Mouse (Mus musculus) hindbrain, embryonic 14.5 days (tissue): ENCODE data around the gene Ccdc130. TPM values are rescaled to one million over a fixed set of nuclear protein-coding genes. Genes with fewer than 3 reads are reported as not detected.
"Not testable (repeated sequence)": the region's sequence is repeated elsewhere in the genome, so short reads cannot be mapped to it uniquely, and the experiment has no call there.

Source experiments
- ATAC-seq: fragments of 200-750 bp; cut with Nextera tagmentation; 2 replicates; pipeline ENCODE4 v1.8.0; 2017; ENCODE audit warnings: moderate number of reproducible peaks, mild to moderate bottlenecking, moderate TSS enrichment, moderate library complexity; ENCODE audit not compliant: low FRiP score
- DNase-seq: peaks from one replicate; pipeline ENCODE4 v3.0.0-alpha.2; 2015; ENCODE audit warnings: low spot score
- H3K27ac ChIP-seq: fragments of 300-500 bp; sonication (generic); 2 replicates; pipeline ENCODE4 v1.5.1; 2014; ENCODE audit warnings: mild to moderate bottlenecking, moderate library complexity
- H3K27me3 ChIP-seq: fragments of 300-500 bp; sonication (generic); 2 replicates; pipeline ENCODE4 v1.6.1; 2014; ENCODE audit warnings: mild to moderate bottlenecking, low read length, mixed read lengths; ENCODE audit not compliant: control insufficient read depth, insufficient read depth
- H3K36me3 ChIP-seq: fragments of 300-500 bp; sonication (generic); replicated peaks from 2 replicates; pipeline ENCODE4 v1.6.1; 2014; ENCODE audit not compliant: control insufficient read depth, insufficient read depth
- H3K4me1 ChIP-seq: fragments of 300-500 bp; sonication (generic); replicated peaks from 2 replicates; pipeline ENCODE4 v1.6.1; 2014; ENCODE audit warnings: antibody characterized with exemption, low read length, mixed read lengths; ENCODE audit not compliant: control insufficient read depth, insufficient read depth
- H3K4me2 ChIP-seq: fragments of 300-500 bp; sonication (generic); replicated peaks from 2 replicates; pipeline ENCODE4 v1.6.1; 2014; ENCODE audit warnings: mild to moderate bottlenecking, moderate library complexity
- H3K4me3 ChIP-seq: fragments of 300-500 bp; sonication (generic); replicated peaks from 2 replicates; pipeline ENCODE4 v1.5.1; 2014; ENCODE audit warnings: mild to moderate bottlenecking, low read length
- H3K9ac ChIP-seq: fragments of 300-500 bp; sonication (generic); 2 replicates; pipeline ENCODE4 v1.6.1; 2014
- H3K9me3 ChIP-seq: fragments of 300-500 bp; sonication (generic); 2 replicates; pipeline ENCODE4 v1.6.1; 2016; ENCODE audit warnings: low read length; ENCODE audit not compliant: control insufficient read depth
- WGBS: fragments of 180-500 bp; shearing (Covaris S2); extraction: QIAGEN DNeasy Blood & Tissue Kit; methylation state at CpG from one replicate; pipeline ENCODE4 v1.1.7; 2014; 5-methylcytosine and 5-hydroxymethylcytosine counted together
- polyA plus RNA-seq: library from polyadenylated mRNA; unstranded; fragments of >200 nt; fragmentation: Nextera tagmentation; extraction: Ambion mirVana; gene quantifications from 2 replicates; pipeline ENCODE4 v1.2.1, GENCODE M21; 2014

The Ccdc130 gene
- 22.7 and 27.1 TPM in 2 replicates for polyA plus RNA-seq

GRCm38 (mm10) chr8:84269950-84270773 lies at the start of gene Ccdc130:
Ccdc130 (minus strand) TSS chr8:84270380.
- Histone ChIP-seq H3K27ac (peak within 1 kb of the TSS; percentile 88), H3K4me1 (peaks cover 10% of the 10 kb centered on the region), H3K9me3 (no peaks in the 10 kb centered on the region), H3K27me3 (no peaks in the 10 kb centered on the region), H3K4me3 (peak within 1 kb of the TSS; percentile 87), H3K9ac (peak within 1 kb of the TSS; percentile 93), H3K4me2 (peak within 1 kb of the TSS; percentile 94), H3K36me3 (peaks cover 23% of the 10 kb centered on the region)
- under 1% methylated on average over 44 of the region's 44 CpGs for WGBS
- DNase-seq (peak; percentile 100), ATAC-seq (peak; percentile 99)

DNA sequence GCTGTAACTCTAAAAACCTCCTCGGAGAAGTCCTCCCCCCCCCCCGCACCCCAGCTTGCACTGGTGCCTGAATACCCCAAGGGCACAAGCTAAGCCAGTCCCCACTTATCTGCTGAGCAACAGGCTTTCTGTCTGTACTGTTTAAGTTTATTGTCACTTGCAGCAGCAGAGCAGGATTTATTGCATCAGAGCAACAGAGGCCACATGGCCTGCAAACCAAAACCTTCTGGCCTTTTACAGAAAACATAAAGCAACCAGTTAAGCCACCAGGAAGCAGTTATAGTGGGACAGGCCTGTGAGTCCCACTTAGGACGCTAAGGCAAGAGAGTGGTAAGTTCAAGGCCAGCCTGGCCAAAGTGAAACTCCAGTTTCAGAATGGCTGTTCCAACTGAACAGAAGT lies 38.2 kb upstream of the Ccdc130 start:
- Histone ChIP-seq H3K27ac (no peak overlapping the region), H3K4me1 (no peaks in the 10 kb centered on the region), H3K9me3 (no peaks in the 10 kb centered on the region), H3K4me2 (no peak overlapping the region), H3K9ac (no peak overlapping the region), H3K27me3 (no peaks in the 10 kb centered on the region), H3K4me3 (no peak overlapping the region), H3K36me3 (no peaks in the 10 kb centered on the region)
- ATAC-seq = no peak
- DNase-seq = no peak
- WGBS = 79% methylated on average over 3 of the region's 3 CpGs

GRCm38 (mm10) chr8:84303951-84304350 lies 33.8 kb upstream of the Ccdc130 start:
- H3K27ac ChIP-seq = no peak overlapping the region
- no peak overlapping the region for H3K9ac ChIP-seq
- H3K4me1 ChIP-seq = no peaks in the 10 kb centered on the region
- DNase-seq = no peak
- no peaks in the 10 kb centered on the region for H3K36me3 ChIP-seq
- H3K9me3 ChIP-seq = no peaks in the 10 kb centered on the region
- no peak for ATAC-seq
- no peaks in the 10 kb centered on the region for H3K27me3 ChIP-seq
- WGBS = 94% methylated on average over 2 of the region's 2 CpGs
- H3K4me3 ChIP-seq = no peak overlapping the region
- no peak overlapping the region for H3K4me2 ChIP-seq

- no peak for ATAC-seq
- Histone ChIP-seq H3K4me1 (no peaks in the 10 kb centered on the region), H3K4me3 (no peak overlapping the region), H3K27ac (no peak overlapping the region), H3K4me2 (no peak overlapping the region), H3K27me3 (no peaks in the 10 kb centered on the region), H3K9me3 (no peaks in the 10 kb centered on the region), H3K36me3 (no peaks in the 10 kb centered on the region), H3K9ac (no peak overlapping the region)
- WGBS = 60% methylated on average over 5 of the region's 5 CpGs
- DNase-seq = no peak
These were observed 27.0 kb upstream of the Ccdc130 start for GRCm38 (mm10) chr8:84297029-84297785.

DNA sequence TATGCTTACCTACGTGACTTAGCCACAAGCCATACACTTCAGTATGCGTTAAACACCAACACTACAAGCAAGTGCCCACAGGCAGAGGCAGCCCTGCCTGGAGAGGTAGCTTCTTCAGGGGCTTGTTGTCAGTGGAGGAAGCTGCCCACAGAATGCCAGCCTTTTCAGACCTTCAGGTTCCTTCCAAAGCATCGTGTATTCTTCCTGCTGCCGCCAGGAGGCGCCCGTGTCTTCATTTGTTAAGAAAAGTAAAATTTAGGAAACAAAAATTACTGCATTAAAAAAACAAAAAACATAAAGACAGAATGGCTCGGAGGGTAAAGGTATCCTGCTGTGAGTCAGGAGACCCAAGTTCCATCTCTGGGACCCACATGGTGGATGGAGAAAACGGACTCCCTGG lies 21.5 kb upstream of the Ccdc130 start:
- H3K27ac ChIP-seq = no peak overlapping the region
- no peak overlapping the region for H3K4me3 ChIP-seq
- no peaks in the 10 kb centered on the region for H3K9me3 ChIP-seq
- DNase-seq (peak; percentile 80), ATAC-seq (no peak)
- no peak overlapping the region for H3K4me2 ChIP-seq
- no peaks in the 10 kb centered on the region for H3K4me1 ChIP-seq
- 26% methylated on average over 8 of the region's 8 CpGs for WGBS
- H3K36me3 ChIP-seq = no peaks in the 10 kb centered on the region
- H3K27me3 ChIP-seq = no peaks in the 10 kb centered on the region
- H3K9ac ChIP-seq = no peak overlapping the region

GRCm38 (mm10) chr8:84291086-84291485 lies 20.9 kb upstream of the Ccdc130 start:
- no peaks in the 10 kb centered on the region for H3K36me3 ChIP-seq
- WGBS = 45% methylated on average over 5 of the region's 5 CpGs
- no peaks in the 10 kb centered on the region for H3K9me3 ChIP-seq
- H3K27ac ChIP-seq = no peak overlapping the region
- no peaks in the 10 kb centered on the region for H3K27me3 ChIP-seq
- no peaks in the 10 kb centered on the region for H3K4me1 ChIP-seq
- H3K9ac ChIP-seq = no peak overlapping the region
- ATAC-seq (no peak), DNase-seq (no peak)
- H3K4me3 ChIP-seq = no peak overlapping the region
- H3K4me2 ChIP-seq = no peak overlapping the region

DNA sequence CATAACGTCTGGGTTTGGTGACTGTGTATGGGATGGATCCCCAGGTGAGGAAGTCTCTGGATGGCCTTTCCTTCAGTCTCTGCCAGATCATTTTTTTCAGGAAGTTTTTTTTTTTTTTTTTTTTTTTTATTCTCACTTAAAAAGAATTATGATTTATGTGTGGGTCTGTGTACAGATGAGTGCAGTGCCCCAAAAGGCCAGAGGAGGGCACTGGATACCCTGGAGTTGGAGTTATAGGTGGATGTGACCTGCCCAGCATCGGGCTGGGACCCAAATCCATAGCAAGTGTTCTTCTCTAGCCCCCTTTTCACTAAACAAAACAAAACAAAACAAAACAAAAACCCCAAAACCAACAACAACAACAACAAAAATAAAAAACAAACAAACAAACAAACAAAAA lies 18.7 kb upstream of the Ccdc130 start:
- no peaks in the 10 kb centered on the region for H3K27me3 ChIP-seq
- no peak overlapping the region for H3K9ac ChIP-seq
- ATAC-seq (no peak), DNase-seq (no peak)
- H3K4me1 ChIP-seq = no peaks in the 10 kb centered on the region
- WGBS = 56% methylated on average over 2 of the region's 2 CpGs
- H3K4me2 ChIP-seq = no peak overlapping the region
- H3K27ac ChIP-seq = no peak overlapping the region
- no peaks in the 10 kb centered on the region for H3K9me3 ChIP-seq
- H3K4me3 ChIP-seq = no peak overlapping the region
- H3K36me3 ChIP-seq = no peaks in the 10 kb centered on the region

GRCm38 (mm10) chr8:84285665-84286064 lies 15.5 kb upstream of the Ccdc130 start:
- not testable (repeated sequence) for H3K36me3 ChIP-seq, H3K4me2 ChIP-seq, H3K27me3 ChIP-seq, H3K4me3 ChIP-seq, H3K4me1 ChIP-seq, H3K9me3 ChIP-seq, H3K9ac ChIP-seq, H3K27ac ChIP-seq, ATAC-seq
- 58% methylated on average over 5 of the region's 5 CpGs for WGBS
- peak; percentile 49 for DNase-seq

- no peaks in the 10 kb centered on the region for H3K9me3 ChIP-seq
- H3K4me1 ChIP-seq = no peaks in the 10 kb centered on the region
- no peak overlapping the region for H3K27ac ChIP-seq
- H3K4me3 ChIP-seq = no peak overlapping the region
- 34% methylated on average over 9 of the region's 9 CpGs for WGBS
- no peak for ATAC-seq
- H3K27me3 ChIP-seq = no peaks in the 10 kb centered on the region
- H3K9ac ChIP-seq = no peak overlapping the region
- H3K4me2 ChIP-seq = no peak overlapping the region
- H3K36me3 ChIP-seq = no peaks in the 10 kb centered on the region
- no peak for DNase-seq
These were observed 14.5 kb upstream of the Ccdc130 start for GRCm38 (mm10) chr8:84284608-84285063.
